Mouse (Mus musculus): ENCODE results near the gene Anxa4. TPM values are rescaled to one million over a fixed set of nuclear protein-coding genes. Genes with fewer than 3 reads are reported as not detected.

Anxa4 gene
- polyA plus RNA-seq, 1 experiment from 2014 or later = 6.1 TPM

DNA sequence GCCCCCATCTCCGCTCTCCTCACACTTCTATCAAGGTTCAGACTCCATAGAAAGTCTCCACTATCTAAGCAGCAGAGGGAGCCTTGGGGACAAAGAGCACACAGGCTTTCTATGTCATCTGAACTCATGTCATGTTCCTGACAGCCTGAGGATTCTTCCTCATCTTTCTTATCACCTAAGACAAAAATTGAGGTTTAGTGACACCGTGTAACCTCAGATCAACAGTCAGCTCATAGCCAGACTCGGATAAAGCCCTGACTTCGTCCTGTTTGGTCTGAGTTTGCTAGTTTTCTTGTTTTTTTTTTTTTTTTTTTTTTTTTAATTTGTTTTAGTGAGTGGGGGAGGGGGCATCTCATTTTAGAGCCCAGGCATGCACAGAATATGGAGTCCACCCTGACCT, 19.6 kb downstream of the Anxa4 start:
- ATAC-seq = no peak
- no peaks in the 10 kb centered on the region for H3K4me1 ChIP-seq (replicated peaks; ENCODE audit: control insufficient read depth, insufficient read depth, low read length)
- 89% methylated on average over 4 of the region's 4 CpGs for WGBS
- H3K4me3 ChIP-seq (replicated peaks; ENCODE audit: low read length) = no peak overlapping the region
- H3K4me2 ChIP-seq (ENCODE audit: low read length) = no peak overlapping the region
- no peaks in the 10 kb centered on the region for H3K27me3 ChIP-seq (replicated peaks; ENCODE audit: control insufficient read depth, insufficient read depth, low read length)
- H3K27ac ChIP-seq (ENCODE audit: low read length) = no peak overlapping the region
- no peaks in the 10 kb centered on the region for H3K36me3 ChIP-seq (ENCODE audit: control insufficient read depth, insufficient read depth)
- no peaks in the 10 kb centered on the region for H3K9me3 ChIP-seq (ENCODE audit: control insufficient read depth, low read length)
- no peak overlapping the region for H3K9ac ChIP-seq (replicated peaks; ENCODE audit: low read depth, low read length)

DNA sequence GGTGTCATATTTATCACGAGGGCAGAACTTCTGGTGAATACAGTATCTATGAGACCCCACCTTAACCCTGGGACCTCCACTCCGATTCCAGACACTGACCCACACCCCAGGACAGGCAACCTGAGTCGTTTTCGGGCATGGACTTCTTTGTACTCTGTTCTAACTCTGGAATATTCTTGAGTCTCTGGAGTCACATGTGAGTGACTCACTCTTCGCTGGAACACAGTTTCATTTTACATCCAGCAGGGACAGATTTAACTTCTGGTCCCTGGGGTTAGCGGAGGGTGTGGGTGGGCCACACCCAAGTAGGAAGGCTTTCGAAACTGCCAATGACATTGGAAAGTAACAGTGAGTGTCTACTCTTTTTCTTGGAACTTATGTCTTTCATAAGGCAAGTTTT, 20.8 kb downstream of the Anxa4 start:
- Histone ChIP-seq H3K9me3 (ENCODE audit: control insufficient read depth, low read length) (no peaks in the 10 kb centered on the region), H3K4me1 (replicated peaks; ENCODE audit: control insufficient read depth, insufficient read depth, low read length) (no peaks in the 10 kb centered on the region), H3K4me2 (ENCODE audit: low read length) (no peak overlapping the region), H3K4me3 (replicated peaks; ENCODE audit: low read length) (no peak overlapping the region), H3K27me3 (replicated peaks; ENCODE audit: control insufficient read depth, insufficient read depth, low read length) (no peaks in the 10 kb centered on the region), H3K9ac (replicated peaks; ENCODE audit: low read depth, low read length) (no peak overlapping the region), H3K27ac (ENCODE audit: low read length) (no peak overlapping the region), H3K36me3 (ENCODE audit: control insufficient read depth, insufficient read depth) (no peaks in the 10 kb centered on the region)
- no peak for ATAC-seq
- WGBS = 89% methylated on average over 7 of the region's 7 CpGs

DNA sequence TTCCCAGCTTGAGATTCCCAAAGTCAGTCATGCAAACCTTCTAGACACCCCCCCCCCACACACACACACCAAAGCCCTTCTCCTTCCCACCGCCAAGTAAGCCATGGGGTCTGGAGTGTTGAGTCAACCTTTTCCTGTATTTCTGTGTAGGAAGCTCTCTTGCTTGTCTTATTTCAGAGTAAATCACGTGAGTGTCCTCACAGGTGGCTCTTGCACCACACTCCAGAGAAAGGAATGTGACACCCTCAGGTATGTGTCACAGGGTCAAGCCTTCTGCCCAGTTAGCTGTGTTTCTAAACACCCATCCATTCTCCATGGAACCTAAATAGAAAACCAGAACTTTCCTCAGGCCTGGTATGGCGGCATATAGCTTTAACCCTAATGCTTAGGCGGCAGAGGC, 24.4 kb downstream of the Anxa4 start:
- H3K27me3 ChIP-seq (replicated peaks; ENCODE audit: control insufficient read depth, insufficient read depth, low read length) = no peaks in the 10 kb centered on the region
- no peaks in the 10 kb centered on the region for H3K9me3 ChIP-seq (ENCODE audit: control insufficient read depth, low read length)
- no peaks in the 10 kb centered on the region for H3K36me3 ChIP-seq (ENCODE audit: control insufficient read depth, insufficient read depth)
- WGBS = 93% methylated on average over 4 of the region's 4 CpGs
- H3K4me1 ChIP-seq (replicated peaks; ENCODE audit: control insufficient read depth, insufficient read depth, low read length) = no peaks in the 10 kb centered on the region
- no peak overlapping the region for H3K9ac ChIP-seq (replicated peaks; ENCODE audit: low read depth, low read length)
- H3K27ac ChIP-seq (ENCODE audit: low read length) = no peak overlapping the region
- H3K4me2 ChIP-seq (ENCODE audit: low read length) = no peak overlapping the region
- no peak overlapping the region for H3K4me3 ChIP-seq (replicated peaks; ENCODE audit: low read length)
- ATAC-seq = no peak

DNA sequence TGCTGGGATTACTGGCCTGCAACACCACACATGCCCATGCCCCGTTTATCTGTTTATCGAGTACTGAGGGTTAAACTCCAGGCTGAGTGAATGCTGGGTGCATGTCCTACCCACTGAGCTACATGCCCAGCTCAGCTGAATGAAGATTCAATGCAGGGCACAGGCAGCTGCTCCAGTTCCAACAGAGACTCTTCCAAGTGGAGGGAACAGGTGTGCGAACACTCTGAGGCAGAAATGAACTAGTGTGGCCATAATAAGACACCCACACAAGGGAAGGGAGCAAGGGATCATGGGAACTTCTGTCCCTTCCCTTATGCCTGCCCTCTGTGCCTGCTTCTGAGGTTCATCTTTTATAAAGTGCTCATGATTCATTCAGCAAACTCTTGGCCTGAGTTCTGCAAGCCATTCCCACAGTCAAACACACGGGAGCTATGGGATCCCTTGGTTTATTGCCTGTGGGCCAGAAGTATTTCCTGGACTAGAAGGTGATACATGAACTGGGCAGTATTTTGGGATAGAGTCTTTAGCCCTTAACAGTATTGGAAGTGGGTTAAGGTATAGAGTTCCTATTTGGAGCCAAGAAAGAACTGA, 25.1 kb downstream of the Anxa4 start:
- H3K27me3 ChIP-seq (replicated peaks; ENCODE audit: control insufficient read depth, insufficient read depth, low read length) = no peaks in the 10 kb centered on the region
- H3K4me3 ChIP-seq (replicated peaks; ENCODE audit: low read length) = no peak overlapping the region
- H3K4me1 ChIP-seq (replicated peaks; ENCODE audit: control insufficient read depth, insufficient read depth, low read length) = no peaks in the 10 kb centered on the region
- ATAC-seq = no peak
- no peaks in the 10 kb centered on the region for H3K36me3 ChIP-seq (ENCODE audit: control insufficient read depth, insufficient read depth)
- WGBS = 89% methylated on average over 4 of the region's 4 CpGs
- H3K9ac ChIP-seq (replicated peaks; ENCODE audit: low read depth, low read length) = no peak overlapping the region
- H3K27ac ChIP-seq (ENCODE audit: low read length) = no peak overlapping the region
- no peak overlapping the region for H3K4me2 ChIP-seq (ENCODE audit: low read length)
- no peaks in the 10 kb centered on the region for H3K9me3 ChIP-seq (ENCODE audit: control insufficient read depth, low read length)

DNA sequence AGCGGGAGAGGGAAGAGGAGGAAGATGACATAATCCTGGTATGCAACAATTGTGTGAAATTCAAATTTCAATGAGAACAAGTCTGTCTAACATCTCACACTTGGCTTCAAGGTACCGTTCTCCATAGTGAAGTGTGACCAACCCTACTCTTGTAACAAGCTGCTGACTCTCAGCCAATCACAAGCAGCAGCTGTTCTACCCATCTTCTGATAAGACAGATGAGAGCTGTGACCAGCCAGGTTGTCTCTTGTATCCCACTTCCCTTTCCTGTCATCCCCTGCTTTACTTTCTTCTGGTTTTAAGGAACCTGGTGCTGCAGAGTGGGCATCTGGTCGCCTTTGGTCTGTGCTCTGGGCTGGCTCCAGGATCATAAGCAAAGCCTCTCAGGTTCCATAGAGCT, 25.9 kb downstream of the Anxa4 start:
- 86% methylated on average over 3 of the region's 3 CpGs for whole genome bisulfite sequencing
- Histone ChIP-seq H3K27ac (ENCODE audit: low read length) (no peak overlapping the region), H3K4me2 (ENCODE audit: low read length) (no peak overlapping the region), H3K9me3 (ENCODE audit: control insufficient read depth, low read length) (no peaks in the 10 kb centered on the region), H3K27me3 (replicated peaks; ENCODE audit: control insufficient read depth, insufficient read depth, low read length) (no peaks in the 10 kb centered on the region), H3K36me3 (ENCODE audit: control insufficient read depth, insufficient read depth) (no peaks in the 10 kb centered on the region), H3K4me1 (replicated peaks; ENCODE audit: control insufficient read depth, insufficient read depth, low read length) (no peaks in the 10 kb centered on the region), H3K4me3 (replicated peaks; ENCODE audit: low read length) (no peak overlapping the region), H3K9ac (replicated peaks; ENCODE audit: low read depth, low read length) (no peak overlapping the region)
- no peak for ATAC-seq

DNA sequence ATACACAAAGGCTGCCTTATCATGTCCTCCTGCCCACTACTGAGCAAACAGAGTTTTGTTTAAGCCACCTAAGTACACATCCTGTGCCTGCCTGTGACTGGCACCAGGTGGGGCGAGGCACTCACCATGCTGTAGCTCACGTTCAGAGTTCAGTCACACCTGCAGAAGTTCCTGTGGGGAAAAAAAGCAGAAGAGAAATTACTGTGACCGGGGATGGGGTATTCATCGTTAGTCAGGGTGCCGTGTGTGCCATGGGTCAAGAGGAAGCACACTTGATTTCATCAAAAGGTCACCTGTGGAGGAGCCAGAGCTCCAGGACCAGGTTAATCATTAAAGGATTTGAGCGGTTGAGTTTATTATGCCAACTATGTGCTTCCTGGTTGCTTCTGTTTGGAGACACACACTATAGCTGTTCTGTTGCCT, 27.7 kb downstream of the Anxa4 start:
- H3K27me3 ChIP-seq (replicated peaks; ENCODE audit: control insufficient read depth, insufficient read depth, low read length) = no peaks in the 10 kb centered on the region
- no peaks in the 10 kb centered on the region for H3K9me3 ChIP-seq (ENCODE audit: control insufficient read depth, low read length)
- no peak overlapping the region for H3K4me3 ChIP-seq (replicated peaks; ENCODE audit: low read length)
- H3K4me1 ChIP-seq (replicated peaks; ENCODE audit: control insufficient read depth, insufficient read depth, low read length) = no peaks in the 10 kb centered on the region
- no peak overlapping the region for H3K27ac ChIP-seq (ENCODE audit: low read length)
- WGBS = 72% methylated on average over 6 of the region's 6 CpGs
- no peaks in the 10 kb centered on the region for H3K36me3 ChIP-seq (ENCODE audit: control insufficient read depth, insufficient read depth)
- H3K9ac ChIP-seq (replicated peaks; ENCODE audit: low read depth, low read length) = no peak overlapping the region
- ATAC-seq = no peak
- no peak overlapping the region for H3K4me2 ChIP-seq (ENCODE audit: low read length)

DNA sequence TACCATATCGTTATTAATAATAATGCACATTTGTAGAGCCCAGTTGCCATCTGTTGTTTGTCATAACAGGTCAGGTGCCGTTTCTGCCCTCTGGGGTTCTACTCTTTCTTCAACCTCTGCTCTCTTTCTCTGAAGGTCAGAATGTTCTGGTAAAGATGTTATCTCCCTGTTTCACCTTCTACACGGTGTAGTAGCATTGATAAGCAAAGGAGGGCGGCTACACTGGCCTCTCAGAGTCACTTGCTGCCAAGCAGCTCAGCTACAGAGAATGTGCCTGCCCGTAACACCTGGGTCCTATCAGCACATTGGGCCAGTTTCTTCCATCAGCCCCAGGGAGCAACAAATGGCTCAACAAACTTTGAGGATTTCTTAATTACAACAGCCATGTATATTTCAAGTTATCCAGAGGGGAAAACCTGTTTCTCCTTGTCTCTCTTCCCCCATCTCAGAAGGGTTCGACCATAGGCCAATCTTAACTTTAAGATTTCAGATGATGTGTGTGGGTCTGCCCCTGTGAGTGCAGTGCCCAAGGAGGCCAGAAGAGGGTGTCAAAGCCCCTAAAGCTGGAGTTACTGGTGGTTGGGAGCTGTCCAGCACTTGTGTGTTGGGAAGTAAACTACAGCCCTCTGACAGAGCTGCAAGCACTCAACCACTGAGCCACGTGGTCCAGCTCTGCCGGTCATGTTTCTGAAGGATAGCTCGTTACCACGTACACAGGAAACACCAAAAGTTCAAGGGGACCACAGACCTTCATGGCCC, 39.1 kb downstream of the Anxa4 start:
- no peaks in the 10 kb centered on the region for H3K9me3 ChIP-seq (ENCODE audit: control insufficient read depth, low read length)
- no peak overlapping the region for H3K27ac ChIP-seq (ENCODE audit: low read length)
- no peaks in the 10 kb centered on the region for H3K4me1 ChIP-seq (replicated peaks; ENCODE audit: control insufficient read depth, insufficient read depth, low read length)
- ATAC-seq = no peak
- H3K9ac ChIP-seq (replicated peaks; ENCODE audit: low read depth, low read length) = no peak overlapping the region
- H3K27me3 ChIP-seq (replicated peaks; ENCODE audit: control insufficient read depth, insufficient read depth, low read length) = no peaks in the 10 kb centered on the region
- WGBS = 94% methylated on average over 10 of the region's 10 CpGs
- H3K36me3 ChIP-seq (ENCODE audit: control insufficient read depth, insufficient read depth) = no peaks in the 10 kb centered on the region
- no peak overlapping the region for H3K4me2 ChIP-seq (ENCODE audit: low read length)
- H3K4me3 ChIP-seq (replicated peaks; ENCODE audit: low read length) = no peak overlapping the region

DNA sequence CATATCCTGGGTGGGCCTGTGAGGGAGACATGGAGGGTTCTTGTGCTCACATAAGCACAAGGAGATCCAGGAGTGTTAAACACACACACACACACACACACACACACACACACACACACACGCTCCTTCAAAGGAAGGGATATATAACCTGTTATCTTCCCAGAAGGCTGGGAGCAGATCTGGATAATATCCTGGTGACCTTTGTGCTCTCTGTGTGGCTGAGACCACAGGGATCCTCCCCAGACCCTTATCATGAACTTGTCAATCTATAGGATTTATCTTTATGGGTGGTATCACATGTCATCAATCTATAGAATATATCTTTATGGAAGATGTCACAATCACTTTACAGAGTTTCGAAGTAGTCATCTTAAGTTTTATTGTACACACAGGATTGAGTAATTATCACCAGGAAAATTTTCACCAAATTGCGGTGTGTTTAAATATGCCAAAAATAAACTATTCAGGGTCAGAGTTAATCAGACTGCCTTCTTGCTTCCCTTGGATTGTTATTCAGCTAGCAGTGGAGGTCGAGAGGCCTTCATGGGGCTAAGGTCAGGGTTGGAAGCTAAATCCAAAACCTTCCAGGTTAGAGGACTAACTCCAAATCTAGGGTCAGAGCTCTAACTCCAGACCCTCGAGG, 40.4 kb downstream of the Anxa4 start:
- Histone ChIP-seq H3K27ac (ENCODE audit: low read length) (no peak overlapping the region), H3K4me1 (replicated peaks; ENCODE audit: control insufficient read depth, insufficient read depth, low read length) (no peaks in the 10 kb centered on the region), H3K4me3 (replicated peaks; ENCODE audit: low read length) (no peak overlapping the region), H3K9me3 (ENCODE audit: control insufficient read depth, low read length) (no peaks in the 10 kb centered on the region), H3K36me3 (ENCODE audit: control insufficient read depth, insufficient read depth) (no peaks in the 10 kb centered on the region), H3K27me3 (replicated peaks; ENCODE audit: control insufficient read depth, insufficient read depth, low read length) (no peaks in the 10 kb centered on the region), H3K4me2 (ENCODE audit: low read length) (no peak overlapping the region), H3K9ac (replicated peaks; ENCODE audit: low read depth, low read length) (no peak overlapping the region)
- no peak for ATAC-seq
- 88% methylated on average over 5 of the region's 5 CpGs for WGBS

DNA sequence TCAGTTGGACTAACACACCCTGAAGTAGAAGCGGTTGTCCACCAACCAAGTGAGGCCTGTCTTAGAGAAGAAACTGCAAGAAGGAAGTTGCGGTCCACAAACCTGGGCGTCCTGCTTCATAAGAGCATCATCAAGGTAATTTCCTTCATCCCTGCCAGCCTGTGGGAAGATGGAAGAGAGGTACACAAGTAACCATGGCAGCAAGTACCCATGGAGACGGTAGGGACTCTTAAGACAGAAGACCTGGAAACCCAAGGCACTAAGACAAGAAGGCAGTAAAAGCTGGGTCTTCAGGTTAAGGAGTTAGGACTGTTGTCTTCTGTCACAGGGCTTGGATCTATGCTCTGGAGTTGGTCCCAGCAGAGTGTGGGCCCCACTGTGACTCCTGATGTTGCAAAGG, 42.4 kb downstream of the Anxa4 start:
- WGBS = 96% methylated on average over 4 of the region's 4 CpGs
- Histone ChIP-seq H3K4me2 (ENCODE audit: low read length) (no peak overlapping the region), H3K9me3 (ENCODE audit: control insufficient read depth, low read length) (no peaks in the 10 kb centered on the region), H3K4me3 (replicated peaks; ENCODE audit: low read length) (no peak overlapping the region), H3K27ac (ENCODE audit: low read length) (no peak overlapping the region), H3K27me3 (replicated peaks; ENCODE audit: control insufficient read depth, insufficient read depth, low read length) (no peaks in the 10 kb centered on the region), H3K9ac (replicated peaks; ENCODE audit: low read depth, low read length) (no peak overlapping the region), H3K36me3 (ENCODE audit: control insufficient read depth, insufficient read depth) (no peaks in the 10 kb centered on the region), H3K4me1 (replicated peaks; ENCODE audit: control insufficient read depth, insufficient read depth, low read length) (no peaks in the 10 kb centered on the region)
- no peak for ATAC-seq

All from forebrain, embryonic 16.5 days (tissue).